Mouse (Mus musculus) erythroblast, adult 5-6 weeks (primary cell): ENCODE data around the gene Zbtb45. TPM values are rescaled to one million over a fixed set of nuclear protein-coding genes. Genes with fewer than 3 reads are reported as not detected.

Source experiments
- ATAC-seq: replicated peaks from 2 replicates; pipeline ENCODE4 v1.8.0; 2016; ENCODE audit warnings: moderate number of reproducible peaks, mild to moderate bottlenecking, moderate TSS enrichment, inconsistent platforms; ENCODE audit not compliant: poor library complexity, low FRiP score, severe bottlenecking
- total RNA-seq, 2 experiments: library from RNA; stranded (forward) in 1 of 2; stranded (reverse) in 1 of 2; fragments of 150-400 nt in 1 of 2; fragments of 200-764, 138-1000 nt in 1 of 2; gene quantifications; 2 replicates each; pipeline versions ENCODE4 v1.2.3 to v1.2.4; 2015 to 2017; ENCODE audit warnings: low replicate concordance in 2 of 2

The Zbtb45 gene
- 2.7 and 8.2 TPM in 2 replicates for total RNA-seq (2015; ENCODE audit: low replicate concordance)
- total RNA-seq (2017; ENCODE audit: low replicate concordance) = 21.2 and 23.4 TPM in 2 replicates

- peak; percentile 84 for ATAC-seq
These were observed at the start of gene Zbtb45 for GRCm38 (mm10) chr7:13010005-13010908. Zbtb45 (minus strand) TSS chr7:13010034.

GRCm38 (mm10) chr7:13059536-13059935 lies 49.7 kb upstream of the Zbtb45 start:
- ATAC-seq = no peak

- ATAC-seq = no peak
These were observed 47.3 kb upstream of the Zbtb45 start for GRCm38 (mm10) chr7:13056913-13057700.

- peak; percentile 92 for ATAC-seq
These were observed 44.6 kb upstream of the Zbtb45 start, which contains the start of gene Mzf1 for GRCm38 (mm10) chr7:13054287-13055010. Mzf1 (minus strand) TSS chr7:13054764.

GRCm38 (mm10) chr7:13053961-13054286 lies 44.1 kb upstream of the Zbtb45 start:
- no peak for ATAC-seq

GRCm38 (mm10) chr7:13053501-13053900 lies 43.7 kb upstream of the Zbtb45 start:
- ATAC-seq = no peak

DNA sequence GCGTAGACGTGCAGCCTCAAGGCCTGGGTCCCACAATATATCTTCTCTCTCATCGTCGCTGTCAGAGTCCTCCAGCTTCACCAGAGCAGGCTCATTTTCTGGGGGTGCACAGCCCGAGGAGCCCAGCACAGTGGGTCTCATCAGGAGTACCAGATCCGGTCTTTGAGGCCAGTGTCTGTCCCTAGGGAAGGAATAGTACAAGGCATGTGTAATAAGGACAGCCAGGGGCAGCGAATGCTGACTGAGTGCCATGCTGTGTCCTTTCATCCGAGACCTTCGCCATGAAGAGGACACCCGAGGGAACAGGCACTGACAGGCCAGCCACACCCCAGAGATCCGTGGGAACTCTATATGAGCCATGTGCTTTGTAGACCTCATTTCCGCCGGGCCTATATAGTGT lies 43.2 kb upstream of the Zbtb45 start:
- ATAC-seq = no peak

GRCm38 (mm10) chr7:13046084-13046483 lies 36.2 kb upstream of the Zbtb45 start:
- ATAC-seq = peak; percentile 84

DNA sequence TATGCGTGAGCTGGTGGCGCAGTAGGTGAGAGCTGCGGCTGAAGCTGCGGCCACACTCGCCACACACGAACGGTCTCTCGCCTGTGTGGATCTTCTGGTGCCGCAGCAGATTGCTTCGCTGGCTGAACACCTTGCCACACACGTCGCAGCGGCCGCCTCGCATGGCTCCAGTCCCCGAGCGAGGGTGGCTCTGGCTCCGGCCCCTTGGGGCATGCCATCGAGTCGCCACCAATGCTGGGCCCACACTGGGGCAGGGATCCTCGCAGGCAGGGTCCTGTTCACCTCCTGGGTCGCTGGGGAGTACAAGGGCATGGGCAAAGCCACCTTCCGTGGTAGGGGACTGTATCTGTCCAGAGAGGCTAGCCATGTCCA lies 34.4 kb upstream of the Zbtb45 start:
- no peak for ATAC-seq

DNA sequence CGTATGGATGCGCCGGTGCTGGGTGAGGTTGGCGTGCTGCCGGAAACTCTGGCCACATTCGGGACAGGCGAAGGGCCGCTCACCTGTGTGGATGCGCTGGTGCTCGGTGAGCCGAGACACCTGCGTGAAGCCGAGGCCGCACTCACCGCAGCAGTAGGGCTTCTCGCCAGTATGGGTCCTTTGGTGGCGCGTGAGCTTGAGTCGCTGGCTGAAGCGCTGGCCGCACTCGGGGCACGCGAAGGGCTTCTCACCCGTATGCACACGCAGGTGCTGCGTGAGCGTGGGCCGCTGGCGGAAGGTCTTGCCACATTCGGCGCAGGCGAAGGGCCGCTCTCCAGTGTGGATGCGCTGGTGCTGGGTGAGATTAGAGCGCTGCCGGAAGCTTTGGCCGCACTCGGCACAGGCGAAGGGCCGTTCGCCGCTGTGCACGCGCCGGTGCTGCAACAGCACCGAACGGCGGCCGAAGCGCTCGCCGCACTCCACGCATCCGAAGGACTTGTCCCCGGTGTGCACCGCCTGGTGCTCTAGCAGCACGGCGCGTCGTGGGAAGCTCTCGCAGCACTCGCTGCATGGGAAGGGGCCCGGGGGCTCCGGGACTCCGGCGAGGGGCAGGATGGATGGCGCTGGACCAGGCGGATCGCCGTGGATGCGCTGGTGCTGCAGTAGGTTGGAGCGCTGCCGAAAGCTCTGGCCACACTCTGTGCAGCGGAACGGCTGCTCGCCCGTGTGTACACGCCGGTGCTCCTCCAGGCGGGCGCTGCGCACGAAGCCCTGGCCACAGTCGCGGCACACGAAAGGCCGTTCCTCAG lies 33.8 kb upstream of the Zbtb45 start:
- no peak for ATAC-seq

DNA sequence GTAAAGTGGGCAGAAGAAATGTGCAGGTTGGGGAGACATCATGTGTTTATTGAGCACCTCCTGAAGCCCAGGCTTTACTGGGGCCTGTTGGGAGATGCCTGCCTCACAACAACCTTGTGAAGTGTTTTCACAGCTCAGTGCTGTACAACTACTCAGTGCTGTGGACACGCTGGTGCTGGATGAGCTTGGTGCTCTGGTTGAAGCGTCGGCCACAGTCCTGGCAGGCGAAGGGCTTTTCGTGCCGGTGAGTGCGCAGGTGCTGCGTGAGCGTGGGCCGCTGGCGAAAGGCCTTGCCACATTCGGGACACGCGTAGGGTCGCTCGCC lies 33.2 kb upstream of the Zbtb45 start:
- no peak for ATAC-seq

DNA sequence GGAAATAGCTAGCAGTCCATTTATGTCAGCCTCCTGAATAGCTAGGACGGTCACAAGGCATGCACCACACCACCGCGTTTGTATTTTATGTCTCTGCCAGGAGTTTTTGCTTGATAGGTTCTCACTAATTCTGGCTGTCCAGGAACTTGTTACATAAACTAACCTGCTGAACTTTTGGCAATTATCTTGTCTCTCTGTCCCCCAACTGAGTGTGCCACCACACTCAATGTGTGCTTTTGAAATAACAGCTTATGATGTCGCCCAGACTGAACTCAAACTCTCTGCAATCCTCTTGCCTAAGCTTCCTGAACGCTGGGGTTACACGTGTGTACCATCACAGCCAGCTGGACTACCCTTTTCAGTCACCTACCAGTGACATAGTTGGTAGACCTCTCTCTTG lies 32.7 kb upstream of the Zbtb45 start:
- no peak for ATAC-seq

- no peak for ATAC-seq
These were observed 31.4 kb upstream of the Zbtb45 start for GRCm38 (mm10) chr7:13041256-13041655.

DNA sequence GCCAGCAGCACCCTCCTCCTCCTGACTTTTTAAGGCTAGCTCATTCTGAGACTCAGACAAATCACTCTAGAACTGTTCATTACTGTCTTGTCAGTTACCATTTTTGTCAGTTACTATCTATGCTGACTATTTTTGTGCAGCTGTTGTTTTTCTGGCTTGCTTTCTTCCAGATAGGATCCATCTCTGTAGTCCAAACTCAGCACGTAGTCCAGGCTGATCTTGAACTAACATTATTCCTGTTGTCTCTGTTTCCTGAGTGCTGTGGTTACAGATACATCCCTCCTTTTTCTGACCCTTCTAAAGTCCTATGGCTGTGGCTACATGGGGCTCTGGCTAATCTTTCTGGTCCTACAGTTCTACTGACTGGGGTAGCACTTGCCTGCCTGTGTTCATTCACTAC lies 29.3 kb upstream of the Zbtb45 start:
- no peak for ATAC-seq

DNA sequence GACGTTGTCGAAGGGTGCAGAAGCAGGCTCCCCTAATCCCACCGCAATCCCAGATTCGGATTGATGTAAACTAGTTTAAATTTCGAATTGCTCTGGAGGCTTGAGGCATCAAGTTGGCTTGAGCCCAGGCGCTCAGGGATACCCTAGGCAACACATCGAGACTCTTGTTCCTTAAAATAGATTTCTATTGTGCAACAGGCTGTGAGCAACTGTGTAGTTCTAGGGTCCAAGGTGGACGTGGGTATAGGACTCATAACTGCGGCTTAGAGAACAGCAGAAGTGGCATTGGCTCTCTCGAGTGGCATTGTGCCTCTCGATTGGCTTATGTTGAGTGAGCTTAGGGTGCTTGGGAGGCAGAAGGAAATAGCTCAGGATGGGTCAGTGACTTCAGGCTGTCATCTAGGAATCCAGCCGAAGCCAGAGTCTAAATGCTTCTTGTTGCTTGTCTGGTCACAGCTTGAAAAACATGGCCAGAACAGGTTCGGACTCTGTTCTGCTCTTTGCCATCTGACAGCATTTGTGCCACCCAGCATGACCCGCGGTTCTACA lies 28.9 kb upstream of the Zbtb45 start:
- no peak for ATAC-seq

- peak; percentile 73 for ATAC-seq
These were observed 28.2 kb upstream of the Zbtb45 start, which contains the start of gene Ube2m for GRCm38 (mm10) chr7:13037901-13038555. Ube2m (minus strand) TSS chr7:13038275.

DNA sequence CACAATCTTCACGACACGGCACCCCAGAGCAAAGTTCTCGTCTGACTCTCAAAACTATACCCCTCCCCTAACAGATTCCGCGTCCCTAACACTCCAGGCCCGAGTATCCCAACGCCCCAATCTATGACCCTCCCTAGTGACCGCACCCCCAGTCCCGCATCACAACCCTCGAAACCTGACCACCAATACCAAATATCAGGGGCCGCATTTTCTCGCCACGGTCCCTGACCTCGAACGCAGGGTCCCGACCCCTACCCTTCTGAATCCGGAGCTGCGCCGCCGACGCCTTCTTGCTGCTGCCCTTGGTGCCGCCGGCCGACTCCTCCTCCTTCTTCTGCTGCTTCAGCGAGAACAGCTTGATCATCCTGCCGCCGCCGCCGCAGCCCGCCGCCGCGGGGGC lies 27.5 kb upstream of the Zbtb45 start:
- ATAC-seq = peak; percentile 47

DNA sequence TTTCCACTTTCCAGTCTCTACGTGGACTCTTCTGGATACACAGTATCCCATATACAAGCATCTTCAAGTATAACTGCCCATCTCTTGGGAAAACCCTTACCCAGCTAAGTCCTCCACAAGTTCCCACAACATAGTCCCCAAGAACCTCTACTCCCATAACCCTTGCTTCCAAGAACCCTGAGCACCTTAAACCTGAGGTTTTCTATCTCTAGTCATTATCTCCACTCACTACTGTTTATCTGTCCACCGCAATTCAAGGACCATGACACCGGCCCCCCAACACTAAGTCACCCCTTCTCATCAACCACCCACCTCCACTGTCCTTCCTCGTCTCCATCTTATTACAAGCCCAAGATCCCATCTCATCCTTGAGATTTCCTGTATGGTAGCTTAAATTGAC lies 27.0 kb upstream of the Zbtb45 start:
- ATAC-seq = no peak
